Mouse (Mus musculus): ENCODE data around the gene Bcl2l15. TPM values are rescaled to one million over a fixed set of nuclear protein-coding genes. Genes with fewer than 3 reads are reported as not detected.

Gene Bcl2l15
- 1 to 10 TPM in 1 of 2 experiments, under 1 TPM in 1; 0.46 to 1.1 TPM for total RNA-seq (2023)

GRCm38 (mm10) chr3:103832426-103832825 lies at the start of gene Bcl2l15:
TSS of gene Bcl2l15 (plus strand) at chr3:103832601.

DNA sequence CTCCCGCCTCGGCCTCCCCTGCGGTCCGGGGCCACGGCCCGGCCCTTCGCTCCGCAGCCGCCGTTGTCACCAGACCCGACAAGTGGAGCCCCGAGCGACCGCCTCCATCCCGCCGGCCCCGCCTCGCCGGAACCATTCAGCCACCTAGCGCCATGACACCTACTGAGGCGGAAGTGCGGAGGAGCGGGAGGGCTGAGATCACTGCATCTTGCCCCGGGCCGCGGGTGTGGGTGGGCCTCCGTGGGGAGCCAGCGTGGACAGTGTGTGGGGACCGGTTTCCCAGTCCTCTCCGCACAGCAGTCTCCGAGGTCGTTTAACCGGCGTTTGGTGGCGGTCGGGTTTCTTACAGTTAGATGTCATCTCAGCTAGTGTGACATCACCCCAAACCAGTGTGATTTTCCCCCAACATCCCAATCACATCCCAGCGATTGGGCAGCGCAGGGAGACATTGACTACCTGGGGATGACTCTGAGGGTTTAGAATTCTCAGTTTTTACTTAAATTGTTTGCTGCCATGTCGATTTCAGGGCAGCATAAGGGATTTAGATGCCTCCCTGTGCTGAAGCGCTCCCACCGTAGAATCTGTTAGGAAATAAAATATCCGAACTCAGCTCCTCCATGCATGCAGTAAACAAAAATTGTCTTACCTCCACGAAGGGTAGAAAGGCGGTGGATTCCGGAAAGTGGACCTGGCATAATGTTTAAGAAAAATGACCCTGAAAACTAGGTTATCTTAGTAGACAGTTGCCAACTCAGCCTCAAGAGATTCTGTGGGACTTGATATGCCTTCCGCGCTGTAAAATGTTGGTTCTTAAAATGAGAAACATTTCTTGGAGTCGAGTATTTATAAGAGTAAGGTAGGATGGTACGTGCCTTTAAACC lies 40.9 kb upstream of the Bcl2l15 start, which contains the start of gene Hipk1:
TSS of gene Hipk1 (minus strand) at position 334 of the 881 bp plus-strand sequence.

DNA sequence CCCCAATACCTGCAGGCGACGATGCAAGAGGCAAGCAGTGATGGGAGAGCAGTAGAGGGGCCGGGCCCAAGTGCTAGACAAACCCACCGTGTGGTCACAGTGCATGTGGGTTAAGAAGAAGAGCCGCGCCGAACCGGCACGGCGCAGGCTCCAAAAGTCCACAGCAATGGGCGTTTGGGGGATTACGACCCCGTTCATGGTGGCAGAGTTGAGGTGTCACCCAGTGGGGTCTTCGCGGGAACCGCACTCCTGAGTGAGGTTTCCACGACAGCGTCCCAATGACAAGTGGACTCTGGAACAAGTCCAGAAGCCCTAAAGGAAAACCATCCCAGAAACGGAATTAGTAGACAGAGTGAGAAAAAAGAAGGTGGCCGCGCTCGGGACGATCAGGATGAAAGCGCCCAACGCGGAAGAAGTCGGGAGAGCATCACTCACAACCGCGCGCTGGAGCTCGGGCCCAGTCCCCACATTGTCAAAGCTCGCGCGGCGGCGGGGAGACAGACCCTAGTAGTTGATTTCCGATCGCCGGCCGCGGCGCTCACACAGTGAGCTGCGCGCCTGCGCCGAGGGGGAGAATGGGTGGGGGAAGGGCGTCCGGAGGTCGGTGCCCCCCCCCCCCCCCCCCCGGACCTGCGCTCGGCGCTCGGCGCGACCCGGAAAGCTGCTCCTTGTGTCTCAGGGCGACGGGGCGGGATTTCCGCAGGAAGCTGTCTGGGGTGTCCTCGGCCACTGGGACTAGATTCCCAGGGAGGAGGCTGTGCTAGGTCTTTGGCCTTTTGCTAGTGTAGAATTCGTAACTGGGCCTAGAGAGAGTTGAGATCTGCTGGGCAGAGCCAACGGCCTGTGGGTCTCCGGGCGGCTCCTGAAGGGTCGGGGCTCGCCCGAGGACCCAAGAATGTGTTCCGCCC lies 23.3 kb upstream of the Bcl2l15 start, which contains the start of the genes Dclre1b, Ap4b1 and Gm43064:
TSS of gene Dclre1b (minus strand) at position 554 of the 908 bp plus-strand sequence.
TSS of gene Ap4b1 (plus strand) at position 630 of the 908 bp plus-strand sequence.
TSS of gene Gm43064 (plus strand) at position 683 of the 908 bp plus-strand sequence.

DNA sequence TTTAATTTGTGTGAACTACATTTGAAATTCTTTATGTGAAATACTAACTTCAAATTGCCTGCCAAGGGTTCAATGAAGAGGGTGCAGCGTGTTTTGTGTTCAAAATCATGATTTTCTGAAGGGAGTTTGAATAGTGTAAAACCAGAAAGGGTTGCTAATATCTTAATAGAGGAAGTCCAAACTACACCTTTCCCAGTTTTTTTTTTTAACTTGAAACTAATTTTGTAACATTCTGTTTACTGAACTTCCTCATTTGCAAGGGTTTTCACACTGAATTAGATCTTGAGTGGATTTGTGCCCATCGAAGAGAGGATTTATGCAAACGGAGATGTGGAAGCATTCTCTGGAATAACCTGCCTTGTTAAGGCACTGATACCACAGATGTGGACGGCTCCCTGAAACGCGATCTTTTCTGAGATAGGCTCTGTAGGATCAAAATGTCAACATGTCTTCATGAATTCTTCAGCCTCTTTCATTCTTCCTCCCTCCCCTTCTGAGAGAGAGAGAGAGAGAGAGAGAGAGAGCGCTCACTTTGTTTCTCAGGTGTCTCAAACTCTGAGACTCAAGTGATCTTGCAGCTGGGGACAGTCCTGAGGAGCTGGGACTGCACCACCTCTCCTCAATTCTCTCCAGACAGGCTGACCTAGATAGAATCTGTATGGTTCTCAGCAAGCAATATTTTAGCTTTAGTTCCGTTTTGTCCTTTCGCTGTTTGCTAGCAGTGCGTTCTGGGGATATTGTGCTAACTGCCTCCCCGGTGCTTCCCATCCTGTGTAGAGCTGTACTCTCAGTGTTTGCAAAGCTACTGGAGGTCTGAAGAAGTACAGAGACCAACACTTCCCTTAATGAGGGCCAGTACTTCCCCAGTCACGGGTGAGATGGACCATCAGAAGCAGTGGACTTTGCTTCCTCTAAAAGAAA lies 26.7 kb downstream of the Bcl2l15 start, which contains the start of gene Ptpn22:
TSS of gene Ptpn22 (plus strand) at position 915 of the 921 bp plus-strand sequence.

Other genes starting within 250 kb of the Bcl2l15 start
- 1 to 10 TPM in 1 of 2 experiments, not detected in 1; 1.9 TPM for gene Atg4a-ps, start 186.5 kb upstream of the Bcl2l15 start, total RNA-seq (2023)
- 1 to 10 TPM; 1.2 to 1.6 TPM for gene Olfml3, start 94.6 kb upstream of the Bcl2l15 start, total RNA-seq (2023)
- not detected for gene Gm10964, start 93.2 kb upstream of the Bcl2l15 start, total RNA-seq (2023)
- 100 to 1,000 TPM; 192 to 208 TPM for gene Hipk1, start 41.0 kb upstream of the Bcl2l15 start, total RNA-seq (2023)
- gene Dclre1b, start 23.2 kb upstream of the Bcl2l15 start, total RNA-seq (2023) = 10 to 100 TPM; 43.1 to 54.0 TPM
- gene Ap4b1, start 23.1 kb upstream of the Bcl2l15 start, total RNA-seq (2023) = 10 to 100 TPM; 11.6 to 13.5 TPM
- gene Gm43064, start 23.0 kb upstream of the Bcl2l15 start, total RNA-seq (2023) = not detected
- gene Ptpn22, start 27.2 kb downstream of the Bcl2l15 start, total RNA-seq (2023) = 100 to 1,000 TPM; 137 to 141 TPM
- 10 to 100 TPM; 26.0 to 26.2 TPM for gene Rsbn1, start 81.5 kb downstream of the Bcl2l15 start, total RNA-seq (2023)
- gene Phtf1, start 135.5 kb downstream of the Bcl2l15 start, total RNA-seq (2023) = 10 to 100 TPM; 10.9 to 11.7 TPM

Data from monocyte, adult 59 days (primary cell).